Mouse (Mus musculus) embryonic facial prominence, embryonic 12.5 days (tissue): ENCODE results near the gene Icam5. TPM values are rescaled to one million over a fixed set of nuclear protein-coding genes. Genes with fewer than 3 reads are reported as not detected.
"Not testable (repeated sequence)": the region's sequence is repeated elsewhere in the genome, so short reads cannot be mapped to it uniquely, and the experiment has no call there.

Experiments
- ATAC-seq: fragments of 200-750 bp; cut with Nextera tagmentation; 2 replicates; pipeline ENCODE4 v1.8.0; 2017; ENCODE audit not compliant: insufficient number of reproducible peaks, insufficient read depth, low FRiP score, low TSS enrichment
- H3K27ac ChIP-seq: fragments of 300-500 bp; sonication (generic); 2 replicates; pipeline ENCODE4 v1.5.1; 2016; ENCODE audit warnings: mild to moderate bottlenecking
- H3K27me3 ChIP-seq: fragments of 300-500 bp; sonication (generic); 2 replicates; pipeline ENCODE4 v1.6.1; 2016; ENCODE audit warnings: mild to moderate bottlenecking, moderate library complexity
- H3K36me3 ChIP-seq: fragments of 300-500 bp; sonication (generic); 2 replicates; pipeline ENCODE4 v1.6.1; 2016; ENCODE audit warnings: mild to moderate bottlenecking
- H3K4me1 ChIP-seq: fragments of 300-500 bp; sonication (generic); 2 replicates; pipeline ENCODE4 v1.6.1; 2016
- H3K4me2 ChIP-seq: fragments of 300-500 bp; sonication (generic); replicated peaks from 2 replicates; pipeline ENCODE4 v1.6.1; 2016; ENCODE audit warnings: mild to moderate bottlenecking, moderate library complexity
- H3K4me3 ChIP-seq: fragments of 300-500 bp; sonication (generic); 2 replicates; pipeline ENCODE4 v1.5.1; 2016; ENCODE audit warnings: mild to moderate bottlenecking
- H3K9ac ChIP-seq: fragments of 300-500 bp; sonication (generic); 2 replicates; pipeline ENCODE4 v1.6.1; 2016; ENCODE audit warnings: mild to moderate bottlenecking, moderate library complexity
- H3K9me3 ChIP-seq: fragments of 300-500 bp; sonication (generic); 2 replicates; pipeline ENCODE4 v1.6.1; 2016; ENCODE audit warnings: mild to moderate bottlenecking, moderate library complexity
- WGBS: fragments of 180-500 bp; shearing (Covaris S2); methylation state at CpG from one replicate; pipeline ENCODE4 v1.1.7; 2016; 5-methylcytosine and 5-hydroxymethylcytosine counted together
- polyA plus RNA-seq: library from polyadenylated mRNA; unstranded; fragments of >200 nt; fragmentation: Nextera tagmentation; extraction: Ambion mirVana; gene quantifications from 2 replicates; pipeline ENCODE4 v1.2.1, GENCODE M21; 2016

The Icam5 gene
- 0.14 and 0.23 TPM in 2 replicates for polyA plus RNA-seq

- peak within 1 kb of the TSS; percentile 44 for H3K4me3 ChIP-seq
- 1% methylated on average over 35 of the region's 35 CpGs for WGBS
- H3K36me3 ChIP-seq = no peaks in the 10 kb centered on the region
- H3K9me3 ChIP-seq = no peaks in the 10 kb centered on the region
- H3K9ac ChIP-seq = peak within 1 kb of the TSS; percentile 28
- peaks cover 49% of the 10 kb centered on the region for H3K4me1 ChIP-seq
- H3K27me3 ChIP-seq = peaks cover 79% of the 10 kb centered on the region
- H3K27ac ChIP-seq = no peak within 1 kb of the TSS
- no peak for ATAC-seq
- peak within 1 kb of the TSS; percentile 92 for H3K4me2 ChIP-seq
Observed at GRCm38 (mm10) chr9:21031896-21032351, at the start of gene Icam5. TSS of gene Icam5 (plus strand) at chr9:21032073.

- Histone ChIP-seq H3K27ac (0 out of 2 replicates have a peak overlapping the region, but pooled peaks have one; percentile 2), H3K4me3 (no peak overlapping the region), H3K36me3 (no peaks in the 10 kb centered on the region), H3K4me1 (peaks cover 13% of the 10 kb centered on the region), H3K9ac (no peak overlapping the region; the same call in 1 of the 2 replicates), H3K9me3 (no peaks in the 10 kb centered on the region), H3K27me3 (no peaks in the 10 kb centered on the region), H3K4me2 (no peak overlapping the region)
- ATAC-seq = no peak
- 74% methylated on average over 3 of the region's 3 CpGs for WGBS
Observed at GRCm38 (mm10) chr9:20982171-20982570, 49.7 kb upstream of the Icam5 start.

- Histone ChIP-seq H3K27ac (0 out of 2 replicates have a peak overlapping the region, but pooled peaks have one; percentile 2), H3K9ac (no peak overlapping the region), H3K9me3 (no peaks in the 10 kb centered on the region), H3K27me3 (0 out of 2 replicates have a peak, but pooled peaks cover 2% of the 10 kb centered on the region), H3K4me2 (no peak overlapping the region), H3K4me3 (no peak overlapping the region), H3K4me1 (peaks cover 22% of the 10 kb centered on the region), H3K36me3 (no peaks in the 10 kb centered on the region)
- 29% methylated on average over 5 of the region's 5 CpGs for WGBS
- no peak for ATAC-seq
Observed at GRCm38 (mm10) chr9:20983169-20983568, 48.7 kb upstream of the Icam5 start.

- WGBS = 54% methylated on average over 15 of the region's 15 CpGs
- ATAC-seq = peak; percentile 66; the same call in 1 of the 2 replicates
- H3K9ac ChIP-seq = no peak overlapping the region
Observed at GRCm38 (mm10) chr9:20986952-20987686, 44.8 kb upstream of the Icam5 start.

GRCm38 (mm10) chr9:20987953-20988352 is 43.9 kb upstream of the Icam5 start:
- H3K27ac ChIP-seq = 0 out of 2 replicates have a peak overlapping the region, but pooled peaks have one; percentile 63
- peaks cover 24% of the 10 kb centered on the region for H3K4me1 ChIP-seq
- no peaks in the 10 kb centered on the region for H3K36me3 ChIP-seq
- no peaks in the 10 kb centered on the region for H3K9me3 ChIP-seq
- no peak for ATAC-seq
- no peak overlapping the region for H3K4me3 ChIP-seq
- WGBS = 20% methylated on average over 7 of the region's 7 CpGs
- H3K4me2 ChIP-seq = no peak overlapping the region
- 0 out of 2 replicates have a peak, but pooled peaks cover 4% of the 10 kb centered on the region for H3K27me3 ChIP-seq
- no peak overlapping the region for H3K9ac ChIP-seq

More at GRCm38 (mm10) chr9:20986952-20987686, 44.8 kb upstream of the Icam5 start:
- Histone ChIP-seq H3K9me3 (no peaks in the 10 kb centered on the region), H3K4me1 (peaks cover 25% of the 10 kb centered on the region), H3K4me3 (no peak overlapping the region), H3K27me3 (0 out of 2 replicates have a peak, but pooled peaks cover 4% of the 10 kb centered on the region), H3K36me3 (no peaks in the 10 kb centered on the region), H3K27ac (peak overlapping the region; percentile 66; the same call in 1 of the 2 replicates), H3K4me2 (no peak overlapping the region)

- Histone ChIP-seq H3K9me3 (no peaks in the 10 kb centered on the region), H3K9ac (no peak overlapping the region), H3K4me2 (peak overlapping the region; percentile 37), H3K36me3 (no peaks in the 10 kb centered on the region), H3K4me1 (peaks cover 17% of the 10 kb centered on the region; the same call in 1 of the 2 replicates), H3K4me3 (no peak overlapping the region), H3K27ac (peak overlapping the region; percentile 64), H3K27me3 (0 out of 2 replicates have a peak, but pooled peaks cover 4% of the 10 kb centered on the region)
- no peak for ATAC-seq
- 2% methylated on average over 10 of the region's 10 CpGs for WGBS
Observed at GRCm38 (mm10) chr9:20990861-20991260, 41.0 kb upstream of the Icam5 start.

GRCm38 (mm10) chr9:20991587-20991986 is 40.3 kb upstream of the Icam5 start:
- Histone ChIP-seq H3K27me3 (0 out of 2 replicates have a peak, but pooled peaks cover 4% of the 10 kb centered on the region), H3K4me3 (no peak overlapping the region), H3K9ac (peak overlapping the region; percentile 19; the same call in 1 of the 2 replicates), H3K27ac (0 out of 2 replicates have a peak overlapping the region, but pooled peaks have one; percentile 11), H3K4me2 (no peak overlapping the region), H3K9me3 (no peaks in the 10 kb centered on the region), H3K4me1 (peaks cover 17% of the 10 kb centered on the region; the same call in 1 of the 2 replicates), H3K36me3 (no peaks in the 10 kb centered on the region)
- no peak for ATAC-seq
- 99% methylated on average over 4 of the region's 4 CpGs for WGBS

- no peak overlapping the region for H3K4me3 ChIP-seq
- H3K27ac ChIP-seq = no peak overlapping the region
- H3K4me1 ChIP-seq = peaks cover 7% of the 10 kb centered on the region; the same call in 1 of the 2 replicates
- no peak overlapping the region for H3K4me2 ChIP-seq
- no peaks in the 10 kb centered on the region for H3K36me3 ChIP-seq
- H3K9me3 ChIP-seq = no peaks in the 10 kb centered on the region
- WGBS = 52% methylated on average over 5 of the region's 5 CpGs
- H3K27me3 ChIP-seq = 0 out of 2 replicates have a peak, but pooled peaks cover under 1% of the 10 kb centered on the region
- ATAC-seq = no peak
- no peak overlapping the region for H3K9ac ChIP-seq
Observed at GRCm38 (mm10) chr9:20993165-20993898, 38.5 kb upstream of the Icam5 start.

GRCm38 (mm10) chr9:20995069-20995468 is 36.8 kb upstream of the Icam5 start:
- H3K36me3 ChIP-seq = no peaks in the 10 kb centered on the region
- H3K4me1 ChIP-seq = peaks cover 5% of the 10 kb centered on the region; the same call in 1 of the 2 replicates
- ATAC-seq = no peak
- H3K27me3 ChIP-seq = no peaks in the 10 kb centered on the region
- H3K4me3 ChIP-seq = no peak overlapping the region
- H3K9me3 ChIP-seq = no peaks in the 10 kb centered on the region
- H3K9ac ChIP-seq = no peak overlapping the region
- no peak overlapping the region for H3K4me2 ChIP-seq
- no peak overlapping the region for H3K27ac ChIP-seq
- WGBS = 88% methylated on average over 3 of the region's 3 CpGs

- no peak for ATAC-seq
- 82% methylated on average over 8 of the region's 8 CpGs for WGBS
- Histone ChIP-seq H3K9me3 (no peaks in the 10 kb centered on the region), H3K27ac (no peak overlapping the region), H3K27me3 (no peaks in the 10 kb centered on the region), H3K4me1 (no peaks in the 10 kb centered on the region), H3K9ac (no peak overlapping the region), H3K36me3 (no peaks in the 10 kb centered on the region), H3K4me3 (no peak overlapping the region), H3K4me2 (no peak overlapping the region)
Observed at GRCm38 (mm10) chr9:20997065-20997464, 34.8 kb upstream of the Icam5 start.

GRCm38 (mm10) chr9:20998337-20998736 is 33.5 kb upstream of the Icam5 start:
- not testable (repeated sequence) for H3K4me3 ChIP-seq, H3K36me3 ChIP-seq, H3K27ac ChIP-seq, ATAC-seq, H3K9ac ChIP-seq, H3K27me3 ChIP-seq, H3K9me3 ChIP-seq, H3K4me2 ChIP-seq, H3K4me1 ChIP-seq
- 70% methylated on average over 1 of the region's 1 CpGs for WGBS
